Mouse (Mus musculus) spleen, adult 12 weeks (tissue): ENCODE results near the gene Rpap1.
"Not testable (repeated sequence)": the region's sequence is repeated elsewhere in the genome, so short reads cannot be mapped to it uniquely, and the experiment has no call there.

Source experiments
- DNase-seq: peaks from one replicate; pipeline ENCODE4 v3.0.0; 2022; ENCODE audit warnings: low spot score

Gene Rpap1

DNA sequence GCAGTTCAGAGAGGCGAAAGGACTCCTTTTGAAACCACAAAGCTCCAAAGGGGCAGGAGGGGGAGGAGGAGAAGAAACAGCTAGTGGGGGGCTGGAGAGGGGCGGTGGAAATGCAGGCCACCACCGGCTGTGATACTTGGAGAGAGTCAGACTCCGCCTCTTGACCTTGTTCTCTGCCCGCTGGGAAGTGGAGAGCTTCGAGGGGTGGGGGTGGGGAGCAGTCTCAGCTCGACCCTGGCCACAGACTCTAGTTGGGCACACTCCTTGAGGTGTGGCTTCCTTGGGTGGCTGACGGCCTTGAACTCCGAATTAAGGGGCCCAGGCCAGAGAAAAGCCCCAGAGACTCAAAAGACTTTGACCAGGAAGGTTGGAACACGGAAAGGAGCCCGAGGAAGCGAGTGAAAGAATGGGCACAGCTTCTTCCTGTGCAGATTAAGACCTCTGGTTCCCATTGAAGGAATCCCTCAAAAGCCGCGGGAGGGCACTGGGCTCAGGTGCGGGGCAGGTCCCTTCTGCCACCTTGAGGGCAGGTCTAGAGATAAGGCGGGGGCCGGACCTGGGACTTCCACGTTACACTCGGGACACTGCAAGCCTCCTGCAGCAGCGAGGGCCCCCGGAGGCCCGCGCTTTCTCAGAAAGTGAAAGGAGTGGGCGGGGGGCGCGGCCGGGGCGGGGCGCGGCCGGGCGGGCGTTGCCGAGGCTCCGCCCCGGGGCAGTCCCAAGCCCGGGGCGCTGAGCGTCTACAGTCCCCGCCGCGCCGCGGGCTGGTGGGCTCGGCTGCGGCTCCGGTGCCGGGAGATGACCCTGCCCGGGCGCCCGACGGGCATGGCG is 45.5 kb downstream of the Rpap1 start, which contains the start of gene Itpka:
Gene Itpka, plus strand, starts transcription at position 757 of the 831 bp plus-strand sequence.
- DNase-seq: peak; percentile 43

DNA sequence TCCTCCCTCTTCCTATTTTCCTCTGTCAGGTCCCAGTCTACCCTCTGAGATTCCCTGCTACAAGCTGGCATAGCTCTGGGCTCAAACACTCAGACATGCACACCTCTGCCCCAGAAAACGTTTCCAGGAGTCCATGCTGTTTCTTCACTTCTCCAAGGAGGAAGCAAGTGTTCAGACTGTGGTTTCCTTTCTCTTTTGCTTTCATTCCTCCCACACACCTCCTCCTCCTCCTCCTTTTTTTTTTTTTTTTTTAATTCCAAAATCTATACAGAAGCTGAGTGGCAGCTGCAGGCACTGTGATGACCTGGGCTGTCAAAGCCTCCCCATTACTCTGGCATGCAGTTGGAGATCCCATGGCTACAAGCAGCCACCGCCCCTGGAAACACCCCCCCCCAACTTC is 46.8 kb downstream of the Rpap1 start:
- DNase-seq: no peak

DNA sequence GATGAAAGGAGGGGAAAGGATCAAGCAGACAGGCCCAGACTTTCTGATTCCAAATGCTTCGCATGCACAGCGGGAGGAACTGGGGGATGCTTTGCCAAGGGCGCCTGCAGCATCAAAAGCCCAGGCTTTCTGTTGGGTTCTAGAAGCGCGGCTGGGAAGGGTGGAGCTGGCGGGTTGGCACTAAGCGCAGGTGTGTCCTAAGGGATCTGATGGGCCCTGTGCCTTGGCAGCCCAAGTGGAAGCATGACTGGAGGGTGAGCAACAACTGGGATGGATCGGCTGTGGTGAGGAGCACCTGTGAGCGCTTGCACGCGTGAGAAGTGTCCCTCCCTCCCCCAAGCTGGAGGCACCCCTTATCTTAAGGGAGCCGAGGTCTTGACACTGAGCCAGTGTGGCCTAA is 50.2 kb downstream of the Rpap1 start:
- DNase-seq: no peak

DNA sequence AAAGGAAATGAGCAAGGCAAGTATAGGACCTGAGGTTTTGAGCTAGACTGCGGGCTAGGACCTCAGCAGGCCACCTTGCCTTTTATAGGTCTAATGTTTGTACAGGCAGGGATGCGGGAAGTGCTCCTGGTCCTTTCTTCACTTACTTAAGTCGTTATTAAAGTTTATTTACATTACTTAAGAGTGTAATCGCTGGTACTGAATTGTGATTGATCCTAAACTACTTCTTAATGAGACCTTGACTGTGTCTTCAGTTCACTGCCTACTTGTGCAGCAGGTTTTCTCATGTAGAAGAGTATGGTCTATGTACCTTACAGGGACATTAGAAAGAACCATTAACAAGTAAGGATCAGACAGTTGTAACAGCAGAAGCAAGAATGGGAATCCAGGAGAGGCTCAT is 56.6 kb downstream of the Rpap1 start:
- DNase-seq: no peak

DNA sequence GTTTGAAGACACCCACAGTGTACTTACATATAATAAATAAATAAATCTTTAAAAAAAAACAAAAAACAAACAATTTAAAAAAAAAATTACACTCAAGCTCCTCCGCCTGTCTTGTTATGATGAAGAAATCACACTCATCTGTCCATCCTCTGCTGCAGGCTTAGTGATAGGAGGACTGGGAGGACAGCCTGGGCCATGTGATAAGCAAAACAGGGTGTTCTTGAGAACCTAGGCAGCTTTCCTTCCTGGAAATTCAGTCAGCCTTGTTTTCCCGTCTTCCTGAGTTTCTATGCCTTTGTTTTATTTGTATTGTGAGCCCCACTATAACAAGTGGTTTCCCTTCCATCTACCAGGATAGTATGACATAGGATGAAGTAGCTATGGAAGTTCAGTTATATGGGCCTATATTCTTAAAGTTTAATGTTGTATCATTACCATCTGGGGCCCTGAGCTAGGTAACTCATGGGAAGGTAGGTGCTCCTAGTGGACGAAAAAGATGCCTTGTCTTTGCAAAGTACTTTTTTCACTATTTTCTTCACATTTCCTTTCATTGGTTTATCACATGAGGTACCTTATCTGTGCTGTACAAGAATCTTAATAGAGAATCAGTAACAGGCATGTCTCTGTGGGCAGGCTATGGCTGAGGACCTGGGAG is 59.4 kb downstream of the Rpap1 start:
- DNase-seq: no peak

DNA sequence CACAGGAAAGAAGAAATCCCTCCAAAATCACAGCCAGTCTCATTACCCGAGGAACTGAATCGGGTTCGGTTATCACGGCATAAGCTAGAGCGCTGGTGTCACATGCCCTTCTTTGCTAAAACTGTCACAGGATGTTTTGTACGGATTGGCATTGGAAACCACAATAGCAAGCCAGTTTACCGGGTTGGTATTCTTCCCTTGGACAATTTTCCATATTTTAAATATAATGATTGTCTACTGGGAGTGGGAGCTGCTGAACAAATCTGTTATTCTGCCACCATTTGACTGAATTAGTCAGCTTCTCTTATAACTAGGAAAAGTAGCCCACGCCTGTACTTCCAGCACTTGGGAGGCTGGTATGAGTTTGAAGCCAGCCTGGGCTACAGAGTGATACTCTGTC is 66.3 kb downstream of the Rpap1 start:
- DNase-seq: no peak

DNA sequence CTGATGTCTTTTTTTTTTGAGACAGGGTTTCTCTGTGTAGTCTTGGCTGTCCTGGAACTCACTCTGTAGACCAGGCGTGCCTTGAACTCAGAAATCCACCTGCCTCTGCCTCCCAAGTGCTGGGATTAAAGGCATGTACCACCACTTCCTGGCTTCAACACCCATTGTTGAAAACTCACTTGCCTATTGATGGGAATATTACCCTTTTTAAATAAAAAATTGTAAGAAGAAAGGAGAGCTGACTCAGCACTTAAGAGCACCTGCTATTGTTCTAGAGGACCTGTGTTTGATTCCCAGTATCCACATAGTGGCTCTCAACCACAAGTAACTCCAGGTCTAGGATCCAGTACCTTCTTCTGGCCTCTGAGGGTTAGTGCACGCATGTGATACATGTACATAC is 71.5 kb downstream of the Rpap1 start:
- not testable (repeated sequence) for DNase-seq
